Mouse (Mus musculus): ENCODE results near the gene Mgme1.

The Mgme1 gene

DNA sequence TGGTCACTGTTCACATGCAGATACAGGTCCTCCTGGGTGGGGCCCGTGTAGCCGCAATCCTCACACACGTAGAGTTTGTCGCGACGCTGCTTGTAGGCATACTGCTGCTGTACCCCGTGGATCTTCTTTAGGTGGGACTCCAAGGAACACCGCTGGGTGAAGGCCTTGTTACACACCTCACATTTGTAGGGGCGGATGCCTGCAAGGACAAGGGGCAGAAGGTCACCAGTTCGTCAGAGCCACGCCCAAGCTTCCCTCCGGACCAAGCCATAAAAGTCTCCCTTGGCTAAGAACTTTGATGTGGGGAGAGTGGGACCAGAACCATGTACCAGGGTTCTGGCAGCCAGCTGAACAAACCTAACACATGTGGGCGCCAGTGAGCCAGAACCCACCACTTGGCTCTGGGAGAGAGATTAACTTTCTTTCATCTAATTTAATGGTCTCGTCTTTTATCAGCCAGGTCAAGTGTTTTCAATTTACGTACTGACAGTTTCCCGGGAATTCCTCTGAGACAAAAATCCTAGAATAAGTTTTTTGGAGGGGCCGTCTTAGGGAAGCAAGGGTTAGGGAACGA is 35.3 kb downstream of the Mgme1 start:
- no peak for DNase-seq (ENCODE audit: low spot score in 2 of 2)

DNA sequence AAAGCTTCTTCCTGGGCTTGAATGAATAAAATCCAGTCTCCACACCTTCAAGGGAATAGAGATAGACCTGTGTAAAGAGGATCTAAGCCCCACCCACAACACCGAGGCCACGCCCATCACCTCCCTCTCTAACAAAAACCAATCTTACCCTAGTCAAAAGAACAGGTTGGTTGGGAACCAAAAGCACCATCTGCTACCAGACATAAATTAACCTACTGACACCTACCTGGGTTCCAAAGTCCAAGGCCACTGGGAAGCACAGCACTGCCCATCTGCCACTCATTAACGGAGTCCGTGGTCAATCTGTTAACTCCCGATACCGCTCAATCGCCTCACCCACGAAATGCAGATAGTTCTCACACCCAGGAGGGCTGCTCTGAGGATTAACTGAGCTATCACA is 38.1 kb downstream of the Mgme1 start:
- DNase-seq (ENCODE audit: low spot score in 2 of 2), result no peak

DNA sequence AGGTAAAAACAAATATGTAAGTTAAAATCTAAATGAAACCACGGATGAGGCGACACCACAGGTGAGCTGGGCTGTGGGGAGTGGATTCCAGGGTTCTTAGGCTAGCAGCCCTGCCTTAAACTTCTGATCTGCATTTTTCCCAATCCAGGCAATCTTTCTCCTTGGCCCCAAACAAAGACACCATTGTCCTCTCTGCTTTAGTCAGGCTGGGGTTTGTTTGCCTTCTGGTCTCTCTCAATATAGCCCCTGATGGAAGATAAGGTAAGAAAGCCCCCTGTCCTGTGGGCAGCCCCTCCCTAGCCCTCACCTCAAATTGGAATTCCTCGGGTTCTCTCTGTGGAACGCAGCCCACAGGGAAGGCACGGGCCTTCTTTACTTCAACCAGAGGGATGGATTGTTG is 39.8 kb downstream of the Mgme1 start:
- no peak for DNase-seq (ENCODE audit: low spot score in 2 of 2)

DNA sequence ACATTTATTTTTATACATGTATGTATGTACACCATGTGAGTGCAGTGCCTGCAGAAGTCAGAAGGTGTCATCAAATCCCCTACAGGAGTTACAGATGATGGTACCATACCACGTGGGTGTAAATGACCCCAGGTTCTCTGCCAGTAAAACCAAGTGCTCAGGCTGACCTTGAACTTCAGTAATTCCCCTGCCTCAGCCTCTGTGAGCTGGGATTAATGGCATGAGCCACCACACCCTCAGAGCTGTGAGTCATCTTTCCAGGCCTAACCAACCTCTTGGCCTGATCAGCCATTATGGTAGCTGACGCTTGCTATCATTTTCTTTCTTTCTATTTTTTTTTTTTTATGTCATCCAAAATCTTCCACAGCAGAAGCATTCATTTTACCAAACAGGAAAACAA is 40.9 kb downstream of the Mgme1 start:
- no peak for DNase-seq (ENCODE audit: low spot score in 2 of 2)

DNA sequence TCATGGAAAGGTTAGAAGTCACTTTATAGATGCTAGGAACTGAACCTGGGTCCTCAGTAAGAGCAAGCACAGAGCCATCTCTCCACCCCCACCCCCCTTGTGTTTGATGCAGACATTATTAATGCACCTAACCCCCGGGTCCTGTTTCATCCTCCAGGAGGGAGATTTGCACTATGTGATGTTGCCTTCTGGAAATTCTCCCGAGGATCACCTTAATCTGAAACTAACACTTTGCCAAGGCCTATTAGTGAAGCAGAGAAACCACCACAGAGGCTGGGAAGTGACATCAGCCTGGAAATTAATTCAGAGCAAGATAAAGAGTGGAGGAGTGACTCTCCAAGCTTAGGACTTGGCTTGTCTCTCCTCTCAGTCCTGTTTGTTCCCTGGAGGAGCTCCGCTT is 53.8 kb downstream of the Mgme1 start:
- no peak for DNase-seq (ENCODE audit: low spot score in 2 of 2)

DNA sequence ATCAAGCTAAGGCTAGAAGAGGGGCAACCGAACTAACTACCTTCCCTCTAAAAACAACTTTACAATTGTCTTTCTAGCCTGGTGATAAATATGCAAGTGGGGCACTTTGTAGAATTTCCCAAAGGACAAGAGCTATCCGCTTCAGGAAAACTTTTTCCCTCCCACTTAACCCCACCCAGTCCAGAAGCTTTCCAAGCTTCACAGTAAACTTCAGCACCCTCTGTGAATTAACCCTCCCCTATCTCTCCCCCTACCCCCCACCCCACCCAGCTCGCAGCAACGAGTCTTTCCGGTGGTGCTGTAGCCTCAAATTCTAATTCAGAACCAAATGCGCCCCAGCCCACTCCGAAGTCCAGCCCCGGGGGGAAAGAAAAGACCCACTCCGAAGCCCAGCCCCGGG is 59.0 kb downstream of the Mgme1 start:
- no peak for DNase-seq (ENCODE audit: low spot score in 2 of 2)

DNA sequence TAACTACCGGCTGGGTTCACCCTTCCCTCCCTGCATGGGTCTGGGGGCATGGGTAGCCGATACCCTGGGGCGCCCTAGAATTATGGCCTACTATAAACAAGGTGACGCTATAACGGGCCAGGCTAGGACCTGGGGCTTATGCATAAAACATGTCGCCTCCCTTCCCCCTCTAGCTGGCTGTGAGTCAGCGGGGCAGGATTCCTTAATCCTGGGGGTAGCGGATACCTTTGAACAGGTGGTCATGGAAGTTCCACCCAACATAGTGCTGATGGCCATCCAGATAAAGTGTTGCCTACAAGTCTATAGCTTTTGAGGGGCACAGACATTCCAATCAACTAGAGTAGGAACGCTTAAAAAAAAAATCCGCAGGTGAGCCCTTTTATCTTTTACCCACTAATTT is 59.5 kb downstream of the Mgme1 start:
- DNase-seq (ENCODE audit: low spot score in 2 of 2), result no peak

DNA sequence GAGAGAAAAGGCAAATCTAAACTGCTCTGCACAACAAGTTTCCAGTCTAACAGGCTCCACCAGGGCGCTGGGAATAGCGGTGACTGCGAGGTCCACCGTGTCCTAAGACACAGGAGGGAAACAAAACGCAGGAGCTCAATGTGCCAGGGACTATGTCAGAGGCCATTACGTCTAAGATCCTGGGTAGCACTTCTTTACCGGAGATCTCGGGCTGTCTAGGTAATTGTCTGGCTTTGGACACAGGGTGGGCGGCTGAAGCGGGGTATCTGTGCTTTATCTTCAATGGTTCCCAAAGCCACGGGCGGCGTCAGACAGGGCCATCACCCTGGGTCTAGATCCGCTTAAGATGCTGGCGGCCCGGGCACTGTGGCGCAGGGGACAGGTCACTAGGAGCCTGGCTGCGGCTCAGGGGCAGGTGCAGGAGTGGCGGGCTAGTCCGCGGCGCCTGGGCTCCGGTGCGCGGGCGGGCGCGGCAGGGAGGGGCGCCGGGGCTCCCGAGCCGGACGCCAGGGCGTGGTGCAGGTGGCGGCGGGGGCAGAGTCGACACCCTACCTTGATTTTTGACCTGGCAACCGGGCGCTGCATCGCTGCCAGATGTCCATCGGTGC is 60.0 kb downstream of the Mgme1 start:
- no peak for DNase-seq (ENCODE audit: low spot score in 2 of 2)

Data from natural killer cell, adult 2 months (primary cell).